Mouse (Mus musculus): ENCODE measurements at regions not wholly inside any gene's neighbourhood (a gene's known extent, or its start where the extent isn't known, plus 50 kb on each side); places are given as distances from the start of the nearest gene placed in this dataset.
A peak's percentile ranks its signal among the peaks of the same experiment; 100 is the strongest.

DNA sequence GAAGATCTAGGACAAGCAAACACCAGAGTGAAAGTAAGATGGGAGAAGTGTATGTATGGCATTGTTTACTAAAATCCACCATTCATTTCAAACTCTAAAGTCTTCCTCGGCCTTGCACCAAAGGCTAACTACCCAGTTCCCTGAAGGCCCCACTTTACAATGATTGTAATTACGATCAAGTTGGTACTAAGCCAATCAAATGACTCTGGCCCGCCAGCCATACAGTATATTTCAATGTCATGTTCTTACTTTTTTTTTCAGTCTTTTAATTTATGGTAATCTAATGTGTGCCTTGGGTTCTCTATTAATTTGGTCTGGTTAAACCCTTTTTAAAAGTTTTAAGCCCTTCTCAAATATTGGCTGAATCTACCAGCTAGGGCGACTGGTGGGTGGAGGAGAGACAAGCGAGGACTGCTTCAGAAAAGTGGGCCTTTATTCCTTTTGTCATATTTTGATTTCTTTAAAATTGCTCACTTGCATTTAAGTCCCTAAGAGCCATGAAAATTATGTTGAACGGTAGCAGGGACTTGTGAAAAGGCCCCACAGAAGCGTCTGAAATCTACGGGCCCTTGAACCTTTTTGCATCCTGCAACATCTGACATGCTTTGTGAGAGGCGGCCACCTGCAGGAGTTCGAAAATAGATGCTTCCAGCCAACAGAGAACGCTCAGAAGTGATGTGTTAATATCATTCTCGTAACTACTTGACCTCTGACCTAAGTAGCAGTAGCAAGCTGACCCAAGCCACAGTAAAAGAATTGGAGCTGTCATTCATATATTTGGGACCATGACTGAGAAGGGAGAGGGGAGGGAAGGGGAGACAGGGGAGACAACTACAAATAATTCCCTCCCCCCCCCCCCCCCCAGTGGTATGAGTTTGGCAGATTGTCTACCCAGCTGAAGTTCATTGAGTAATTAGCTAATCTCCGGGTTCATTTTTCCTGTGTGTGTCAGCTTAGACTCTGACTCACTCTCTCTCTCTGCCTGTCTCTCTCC, 197.2 kb downstream of the Cdca7 start:
- no peak for DNase-seq (ENCODE audit: low spot score in 2 of 2)

DNA sequence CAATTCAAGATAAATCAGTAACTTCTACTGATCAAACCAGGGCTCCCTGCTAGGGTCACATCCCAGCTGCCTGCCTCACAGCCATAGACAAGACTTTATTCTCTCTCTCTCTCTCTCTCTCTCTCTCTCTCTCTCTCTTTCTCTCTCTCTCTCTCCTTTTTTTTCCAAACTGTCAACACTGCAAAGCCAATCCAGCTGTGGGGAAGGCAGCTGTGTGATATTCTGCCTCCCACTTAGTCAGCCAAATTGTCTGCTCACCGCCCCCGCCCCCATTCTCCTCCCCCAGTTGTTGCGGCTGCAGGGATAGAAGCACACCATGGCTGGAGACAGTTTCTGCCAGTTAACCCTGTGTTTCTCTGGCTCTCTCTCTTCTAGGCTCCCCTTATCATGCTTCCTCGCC, 198.3 kb downstream of the Cdca7 start:
- DNase-seq (ENCODE audit: low spot score in 2 of 2): no peak

DNA sequence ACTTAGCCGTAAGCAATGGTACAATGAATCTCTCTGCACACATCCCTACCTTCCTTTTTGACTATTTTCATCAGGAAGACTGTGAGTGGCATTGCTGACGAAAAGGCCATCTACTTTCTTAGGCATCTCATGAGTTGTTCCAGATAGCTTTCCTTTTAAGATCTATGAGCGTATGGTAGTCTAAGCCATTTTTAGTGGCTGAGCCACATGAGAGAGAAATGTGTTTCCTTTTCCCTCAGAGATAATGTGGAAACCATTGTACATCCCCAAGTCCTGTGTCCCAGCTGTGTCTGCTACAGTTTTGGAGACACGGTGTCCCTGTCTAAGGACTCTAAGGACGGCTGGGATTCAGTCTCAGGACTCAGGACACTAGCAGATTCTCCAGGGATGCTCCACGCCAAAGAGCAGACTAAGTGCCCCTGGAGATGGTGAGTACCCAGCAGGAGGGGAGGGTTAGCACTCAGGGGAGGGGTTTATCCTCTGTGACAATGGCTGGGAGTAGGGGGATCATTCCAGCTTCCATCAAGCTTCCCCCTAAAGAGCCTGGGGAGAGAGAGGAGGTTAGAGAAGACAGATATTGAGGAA, 199.0 kb downstream of the Cdca7 start:
- no peak for DNase-seq (ENCODE audit: low spot score in 2 of 2)

DNA sequence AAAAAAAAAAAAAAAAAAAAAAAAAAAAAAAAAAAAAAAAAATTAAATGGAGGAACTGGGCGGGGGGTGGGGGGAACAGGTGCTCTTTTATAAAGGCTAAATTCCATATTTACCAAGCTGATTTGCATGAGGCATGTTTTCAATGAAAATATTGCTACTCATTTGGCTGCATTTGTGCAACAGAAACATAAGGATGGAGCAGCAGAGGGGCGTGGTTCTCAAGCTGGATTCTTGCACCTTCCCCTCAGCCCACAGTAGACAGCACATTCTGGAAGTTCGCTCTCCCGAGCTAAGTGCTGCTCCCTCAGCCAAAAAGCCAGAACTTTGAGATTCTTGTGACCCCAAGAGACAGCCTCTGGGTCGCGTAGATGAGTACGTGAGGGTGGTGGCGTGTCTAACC, 201.8 kb downstream of the Cdca7 start:
- no peak for DNase-seq (ENCODE audit: low spot score in 2 of 2)

DNA sequence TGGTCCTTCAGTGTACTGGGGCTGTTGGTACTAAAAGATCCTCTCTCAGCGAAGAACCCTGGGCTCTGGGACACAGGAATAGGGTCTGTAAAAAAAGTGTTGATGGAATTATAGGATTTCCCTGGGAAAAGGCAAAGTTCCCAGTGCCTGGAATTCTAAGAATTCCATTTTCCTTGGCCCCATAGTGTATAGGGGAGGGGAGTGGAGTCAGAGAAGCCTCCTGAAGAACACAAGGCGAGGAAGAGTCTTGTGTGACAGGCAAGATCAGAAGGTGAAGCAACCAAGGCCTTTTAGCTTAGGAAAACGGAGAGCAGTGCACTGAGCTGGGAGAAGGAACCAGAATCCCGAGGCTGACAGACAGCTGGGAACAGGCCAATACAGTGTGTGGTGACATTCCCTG, 212.1 kb downstream of the Cdca7 start:
- no peak for DNase-seq (ENCODE audit: low spot score in 2 of 2)

DNA sequence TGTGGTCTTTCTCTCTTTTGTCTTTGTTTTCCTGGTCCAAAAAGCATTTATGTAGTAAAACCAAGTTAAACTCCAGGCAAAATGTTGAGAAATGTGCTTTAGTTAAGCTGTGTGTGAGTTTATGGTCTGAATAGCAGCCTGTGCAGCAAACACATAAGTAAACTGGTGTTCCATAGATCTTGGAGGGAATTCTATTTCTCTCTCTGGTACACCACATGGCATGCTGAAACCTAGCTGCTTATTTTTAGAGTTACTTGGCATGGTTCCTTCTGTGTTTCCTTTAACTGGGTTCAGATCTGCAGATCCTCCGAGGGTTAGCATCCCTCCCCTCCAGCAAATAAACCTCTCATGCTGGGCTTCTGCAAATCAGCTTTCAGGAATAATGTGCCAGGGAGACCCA, 225.1 kb downstream of the Cdca7 start:
- DNase-seq (ENCODE audit: low spot score in 2 of 2): no peak

DNA sequence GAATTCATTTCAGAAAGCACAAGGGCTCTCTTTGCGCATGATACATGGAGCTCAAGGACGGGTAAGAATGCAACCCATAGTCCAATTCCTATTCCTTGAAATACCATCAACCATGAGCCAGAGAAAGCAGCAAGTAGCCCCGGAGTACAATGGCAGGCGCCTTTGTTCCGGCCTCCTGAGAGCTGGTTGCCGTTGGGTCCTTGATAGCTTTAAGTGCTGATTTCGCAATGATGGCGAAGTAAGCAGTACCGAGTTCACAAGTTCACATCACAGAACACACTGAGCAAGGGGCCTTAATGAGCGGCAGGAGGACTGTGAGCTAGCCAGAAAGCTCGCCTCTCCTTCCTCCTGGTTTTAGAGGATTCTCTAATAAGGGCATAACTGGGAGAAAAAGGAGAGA, 227.3 kb downstream of the Cdca7 start:
- DNase-seq (ENCODE audit: low spot score in 2 of 2): no peak

DNA sequence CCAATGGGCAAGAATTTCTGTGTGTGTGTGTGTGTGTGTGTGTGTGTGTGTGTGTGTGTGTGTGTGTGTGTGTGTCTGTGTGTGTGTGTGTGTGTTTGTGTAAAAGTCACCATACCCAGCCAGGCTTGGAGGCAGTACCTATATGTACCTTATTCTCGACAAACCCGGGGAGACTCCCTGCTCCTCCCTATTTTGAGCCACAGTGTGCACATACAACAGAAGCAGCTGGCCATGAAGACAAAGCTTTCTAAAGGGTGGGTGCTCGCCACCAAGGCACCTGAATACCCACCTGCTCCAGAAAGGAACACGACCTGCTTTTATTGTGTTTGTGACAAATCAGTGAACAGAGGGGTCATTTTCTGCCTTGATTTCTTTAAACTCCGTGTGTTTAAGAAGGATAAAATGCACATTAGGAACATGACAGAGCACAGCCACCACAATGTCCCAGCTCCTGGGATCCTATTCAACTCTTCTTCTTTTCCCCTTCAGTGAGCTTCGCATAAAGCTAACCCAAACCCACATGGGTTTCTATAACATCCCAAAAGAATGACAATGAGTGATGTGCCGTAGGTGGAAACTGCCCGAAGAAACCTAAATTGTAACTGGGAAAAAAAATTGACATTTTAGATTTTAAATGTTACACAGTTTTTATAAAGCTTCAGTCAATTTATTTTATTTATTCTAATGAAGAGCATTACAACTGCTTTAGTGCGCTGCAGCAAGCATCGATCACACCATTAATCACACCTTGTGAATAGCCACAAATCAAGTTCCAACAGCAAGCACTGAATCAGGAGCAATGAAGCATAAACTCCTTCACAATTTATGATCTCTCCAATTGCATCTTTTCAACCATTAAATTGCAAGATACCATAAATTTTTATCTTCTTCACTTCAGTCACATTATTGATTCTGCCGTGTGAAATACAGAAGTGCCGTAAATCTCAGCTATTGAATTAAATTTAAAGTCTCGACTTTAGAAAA, 232.0 kb downstream of the Cdca7 start:
- no peak for DNase-seq (ENCODE audit: low spot score in 2 of 2)

DNA sequence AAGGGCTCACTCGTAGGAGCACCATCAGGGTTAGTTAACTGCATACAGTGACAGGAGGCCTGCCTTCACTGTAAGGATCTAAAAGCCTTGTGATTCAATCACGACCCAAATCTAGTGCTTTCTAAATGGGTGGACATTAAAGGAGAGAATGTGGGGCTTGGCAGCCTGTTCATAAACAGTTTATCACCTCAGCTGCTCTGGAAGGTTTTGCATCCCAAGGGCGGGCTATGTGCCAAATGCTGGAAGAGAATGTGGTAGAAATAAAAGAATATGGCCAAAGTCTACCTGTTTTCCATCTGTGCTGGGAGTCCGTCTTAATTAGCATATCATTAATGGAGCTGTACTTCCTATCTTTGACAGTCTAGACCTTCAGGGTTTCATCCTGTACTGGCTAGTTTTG, 241.0 kb downstream of the Cdca7 start:
- no peak for DNase-seq (ENCODE audit: low spot score in 2 of 2)

DNA sequence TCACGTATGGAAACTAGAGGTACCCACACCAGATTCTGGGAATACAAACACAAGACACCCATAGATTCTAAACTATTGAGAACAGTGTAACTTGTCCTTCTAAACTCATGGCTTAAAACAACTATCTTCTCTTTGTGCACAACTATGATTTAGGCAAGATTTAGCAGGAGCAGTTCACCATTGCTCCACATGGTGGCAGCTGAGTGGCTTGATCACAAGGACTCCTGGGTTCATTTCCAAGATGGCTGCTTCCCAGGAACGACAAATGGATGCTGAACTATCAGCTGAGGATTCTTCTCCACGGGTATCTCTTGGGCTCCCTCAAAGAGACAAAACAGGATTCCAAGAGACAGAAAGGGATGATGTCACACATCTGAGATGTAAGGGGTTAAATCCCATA, 251.5 kb downstream of the Sp3 start:
- peak in 1 of 2 experiments; percentile 22 for DNase-seq (ENCODE audit: low spot score in 2 of 2)

DNA sequence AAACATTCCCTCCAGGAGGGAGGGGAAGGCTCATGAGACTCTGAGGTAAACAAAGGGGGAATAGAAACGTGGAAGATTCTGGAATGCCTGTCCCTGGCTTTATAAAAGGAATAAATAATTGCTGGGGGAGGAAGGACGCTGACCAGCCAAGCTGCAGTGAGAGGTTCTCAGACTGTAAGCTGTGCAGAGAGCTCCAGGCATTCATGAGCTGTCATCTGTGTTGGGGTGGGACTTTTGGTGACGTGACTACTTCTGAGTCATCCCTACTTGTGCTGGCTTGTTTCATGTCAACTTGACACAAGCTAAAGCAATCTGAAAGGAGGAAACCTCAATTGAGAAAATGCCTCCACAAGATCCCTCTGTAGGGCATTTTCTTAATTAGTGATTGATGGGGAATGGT, 246.9 kb downstream of the Sp3 start:
- DNase-seq (ENCODE audit: low spot score in 2 of 2): no peak

DNA sequence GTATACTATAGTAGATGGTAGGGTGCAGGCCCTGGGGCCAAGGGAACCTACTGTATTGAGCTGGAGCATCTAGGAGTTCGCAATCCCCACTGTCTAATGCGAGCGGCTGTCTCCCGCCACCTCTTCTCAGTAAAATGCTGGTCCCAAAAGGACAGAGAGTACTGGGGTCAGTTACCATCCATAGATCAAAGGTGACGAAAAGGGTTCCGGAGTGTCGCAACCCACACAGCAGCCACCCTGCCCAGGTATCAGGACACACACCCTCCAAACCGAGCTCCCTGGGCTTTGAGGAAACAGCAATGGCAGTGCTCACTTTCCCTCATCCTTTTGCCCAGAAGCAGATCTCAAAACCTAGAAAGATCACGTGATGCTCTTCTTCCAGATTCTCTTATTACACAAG, 245.2 kb downstream of the Sp3 start:
- no peak for DNase-seq (ENCODE audit: low spot score in 2 of 2)

DNA sequence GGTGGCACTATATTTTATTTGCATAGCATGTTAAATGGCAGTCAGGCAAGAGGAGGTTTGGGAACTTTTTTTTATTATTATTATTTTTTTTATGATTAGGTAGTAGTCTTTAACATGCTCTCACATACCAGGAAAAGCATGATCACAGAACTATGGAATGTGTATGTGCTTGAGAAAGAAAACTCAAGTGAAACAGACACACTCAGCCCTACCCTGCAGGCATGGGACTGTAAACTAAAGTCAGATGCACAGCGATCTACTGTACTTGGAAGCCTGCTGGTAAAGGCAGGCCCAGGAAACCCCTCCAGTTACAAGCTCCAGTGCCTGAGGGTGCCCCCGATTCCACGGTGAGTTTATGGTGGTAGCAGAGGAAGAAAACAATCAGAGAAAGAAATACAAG, 243.6 kb downstream of the Sp3 start:
- no peak for DNase-seq (ENCODE audit: low spot score in 2 of 2)

DNA sequence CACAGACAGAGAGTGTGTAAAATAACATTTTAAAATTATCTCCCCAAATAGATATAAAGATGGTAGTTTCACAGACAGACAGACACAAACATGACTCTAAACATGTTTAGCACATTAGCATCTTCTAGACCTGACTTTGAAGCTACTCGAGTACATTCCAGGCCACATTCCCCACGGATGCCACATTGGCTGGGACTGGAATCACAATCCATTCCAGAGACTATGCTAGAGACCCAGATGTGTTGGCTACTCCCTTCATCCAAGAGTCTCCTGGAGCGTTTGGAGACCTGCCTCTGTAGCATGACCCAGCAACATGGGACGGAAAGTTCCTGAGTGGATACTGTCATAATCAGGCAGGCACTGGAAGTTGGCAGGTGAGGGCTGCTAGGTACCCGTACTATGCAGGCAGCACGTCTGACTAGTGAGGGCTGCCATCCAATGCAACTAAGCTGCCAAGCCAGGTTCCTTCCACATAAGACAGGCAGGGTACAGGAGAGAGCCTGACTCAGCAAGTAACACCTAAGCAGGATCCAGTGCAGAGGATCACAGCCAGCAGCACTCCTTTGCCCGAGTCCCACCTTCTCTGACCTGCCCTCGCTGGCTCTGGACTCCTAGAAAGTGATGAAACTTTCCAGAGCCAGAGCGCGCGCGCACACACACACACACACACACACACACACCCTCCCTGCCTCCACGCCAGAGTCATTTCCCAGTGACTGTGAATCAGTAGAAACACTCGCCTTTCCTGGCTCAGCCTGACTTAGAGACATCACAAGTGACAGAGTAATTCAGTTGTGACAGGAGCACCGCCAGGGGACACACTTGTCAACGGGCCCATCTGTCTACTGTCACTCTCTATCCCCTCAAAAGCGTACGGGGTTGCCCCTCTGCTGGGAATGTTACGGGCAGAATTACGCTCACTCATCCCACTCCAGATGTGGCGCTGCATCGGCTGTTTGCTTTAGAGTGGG, 239.6 kb downstream of the Sp3 start:
- DNase-seq (ENCODE audit: low spot score in 2 of 2): no peak

DNA sequence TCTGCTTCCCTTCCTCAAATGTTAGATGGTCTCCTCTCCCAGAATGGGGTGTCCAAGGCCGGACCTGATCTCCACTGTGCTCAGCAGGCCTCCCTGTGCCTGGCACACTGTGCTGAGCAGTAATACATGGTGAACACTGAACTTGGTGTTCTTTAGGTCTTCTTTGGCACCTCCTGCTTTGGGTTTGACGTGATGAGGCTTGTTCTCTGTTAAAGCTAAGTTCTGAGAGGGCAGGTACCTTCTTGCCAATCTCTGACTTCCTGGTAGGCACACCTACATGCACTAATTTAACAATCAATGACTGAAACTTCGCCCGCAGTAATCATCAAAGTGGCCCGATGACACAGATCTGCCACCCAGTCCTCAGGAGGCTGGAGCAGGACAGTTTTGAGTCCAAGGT, 238.5 kb downstream of the Sp3 start:
- no peak for DNase-seq (ENCODE audit: low spot score in 2 of 2)

DNA sequence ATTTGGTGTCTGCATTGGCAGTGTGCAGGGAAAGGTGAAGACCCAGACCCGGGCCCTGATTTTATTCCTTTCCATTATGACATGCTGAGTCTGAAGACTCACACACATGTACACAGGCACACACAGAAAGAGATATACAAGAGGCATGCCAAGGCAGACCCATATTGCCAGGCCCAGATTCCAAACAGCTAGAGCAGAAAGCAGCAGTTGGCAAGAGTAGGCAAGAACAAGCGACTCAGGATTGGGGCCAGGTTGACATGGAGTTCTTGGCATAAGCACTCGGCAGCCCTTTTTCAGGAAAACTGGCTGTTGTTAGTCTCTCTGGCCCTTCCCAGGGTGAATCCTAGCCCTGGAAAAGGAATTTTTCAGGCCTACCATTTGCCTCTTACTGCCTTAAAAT, 236.6 kb downstream of the Sp3 start:
- DNase-seq (ENCODE audit: low spot score in 2 of 2): no peak

DNA sequence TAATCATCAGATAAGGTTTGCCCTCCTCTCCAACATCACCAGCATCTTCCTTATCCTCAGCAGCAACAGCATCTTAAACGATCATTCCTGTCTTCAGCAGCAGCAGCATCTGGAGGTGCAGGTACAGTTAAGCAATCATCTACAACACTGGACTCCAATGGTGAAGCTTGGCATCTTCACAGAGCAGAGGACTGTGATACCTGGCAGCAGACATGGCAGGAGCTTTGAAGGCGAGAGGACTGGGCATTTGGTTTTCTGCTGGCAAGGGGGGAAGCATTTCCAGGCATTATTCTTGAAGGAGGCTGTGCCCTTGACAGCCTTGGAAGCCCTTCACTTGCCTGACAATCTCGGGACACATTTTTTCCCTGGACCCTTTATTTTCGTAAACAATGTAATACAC, 235.3 kb downstream of the Sp3 start:
- DNase-seq (ENCODE audit: low spot score in 2 of 2): no peak

DNA sequence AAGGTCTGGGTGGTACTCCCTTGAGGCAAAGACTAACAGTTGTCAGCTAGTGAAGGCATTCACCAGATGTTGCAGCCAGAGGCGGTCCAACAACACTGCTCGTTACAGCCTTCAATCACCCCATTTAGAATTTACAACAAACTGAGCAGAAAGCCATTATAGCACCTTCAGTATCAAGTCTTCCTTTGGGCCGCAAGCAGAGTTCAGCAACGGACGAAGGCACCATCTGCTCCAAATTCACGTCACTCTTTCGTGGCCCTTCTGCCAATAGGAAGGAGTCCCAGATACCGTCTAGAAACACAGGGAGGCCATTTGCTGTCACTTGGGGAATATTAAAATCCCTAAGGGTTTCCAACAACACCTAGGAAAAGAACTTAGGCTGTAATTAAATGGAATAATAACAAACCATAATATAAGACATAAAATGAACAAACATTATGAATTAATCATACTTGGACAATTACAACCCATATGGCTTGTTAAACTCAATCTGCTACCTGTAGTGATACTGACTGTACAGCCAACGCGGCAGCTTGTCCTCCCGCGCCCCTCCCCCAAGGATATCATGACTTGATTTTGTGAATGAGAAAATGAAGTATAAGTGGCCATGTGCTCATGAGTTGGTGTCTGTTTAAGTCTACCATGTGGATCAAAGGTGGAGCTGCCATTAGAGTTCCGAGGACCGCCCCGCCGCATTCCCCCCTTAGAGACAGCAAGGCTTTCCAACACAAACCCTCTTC, 233.6 kb downstream of the Sp3 start:
- DNase-seq (ENCODE audit: low spot score in 2 of 2): no peak

DNA sequence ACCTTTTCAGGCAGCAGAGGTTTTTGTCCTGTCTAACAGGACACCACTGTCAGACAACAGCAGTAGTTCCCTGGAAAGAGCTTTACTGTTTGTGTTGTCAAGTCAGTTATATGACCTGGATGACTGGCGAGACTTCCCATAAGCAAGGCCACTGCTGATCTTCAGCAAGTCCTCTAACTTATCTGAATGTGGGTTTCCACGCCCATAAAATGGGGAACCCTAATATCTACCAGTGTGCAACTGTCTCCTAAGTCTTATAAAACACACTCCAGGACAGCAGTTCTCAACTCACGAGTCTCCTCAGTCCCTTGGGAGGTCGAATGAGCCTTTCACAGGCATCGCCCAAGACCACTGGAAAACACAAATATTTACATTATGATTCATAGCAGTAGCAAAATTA, 232.9 kb downstream of the Sp3 start:
- DNase-seq (ENCODE audit: low spot score in 2 of 2): no peak

DNA sequence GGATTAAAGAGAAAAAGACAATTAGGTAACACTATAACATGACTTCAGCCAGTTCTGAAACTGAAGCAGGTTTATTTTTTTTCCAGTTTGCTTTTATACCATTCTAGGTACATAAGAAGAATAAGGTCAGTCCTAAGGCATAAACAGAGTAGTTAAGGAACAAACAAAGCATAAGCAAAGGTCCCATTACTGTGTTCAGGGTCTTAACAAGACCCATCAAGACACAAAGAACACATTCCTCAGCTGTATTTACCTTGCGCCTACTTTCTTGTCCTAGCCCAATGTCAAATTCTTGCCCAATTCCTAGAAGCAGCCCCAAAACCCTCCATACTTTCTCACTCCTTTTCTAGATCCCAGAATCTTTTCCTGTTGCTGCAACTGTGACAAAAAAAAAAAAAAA, 230.8 kb downstream of the Sp3 start:
- DNase-seq (ENCODE audit: low spot score in 2 of 2): no peak

All from frontal cortex, postnatal 14 days (tissue).